Mouse (Mus musculus) forebrain, embryonic 11.5 days (tissue): Measurements from ENCODE around the gene Gm17545. TPM values are rescaled to one million over a fixed set of nuclear protein-coding genes. Genes with fewer than 3 reads are reported as not detected.
"Not testable (repeated sequence)": the region's sequence is repeated elsewhere in the genome, so short reads cannot be mapped to it uniquely, and the experiment has no call there.

Source experiments
- ATAC-seq: fragments of 200-750 bp; cut with Nextera tagmentation; replicated peaks from 2 replicates; pipeline ENCODE4 v1.8.0; 2017; ENCODE audit warnings: moderate TSS enrichment; ENCODE audit not compliant: low FRiP score
- DNase-seq: peaks from one replicate; pipeline ENCODE4 v3.0.0-alpha.2; 2017; ENCODE audit warnings: low spot score
- H3K27ac ChIP-seq: fragments of 300-500 bp; sonication (generic); 2 replicates; pipeline ENCODE4 v1.5.1; 2014; ENCODE audit warnings: low read depth, low read length
- H3K27me3 ChIP-seq: fragments of 300-500 bp; sonication (generic); 2 replicates; pipeline ENCODE4 v1.6.1; 2014; ENCODE audit warnings: mild to moderate bottlenecking, low read length, mixed read lengths; ENCODE audit not compliant: control insufficient read depth, insufficient read depth
- H3K36me3 ChIP-seq: fragments of 300-500 bp; sonication (generic); 2 replicates; pipeline ENCODE4 v1.6.1; 2014; ENCODE audit warnings: mild to moderate bottlenecking, low read length, moderate library complexity, mixed read lengths; ENCODE audit not compliant: control insufficient read depth, insufficient read depth
- H3K4me1 ChIP-seq: fragments of 300-500 bp; sonication (generic); replicated peaks from 2 replicates; pipeline ENCODE4 v1.6.1; 2014; ENCODE audit warnings: low read length, mixed read lengths; ENCODE audit not compliant: control insufficient read depth, insufficient read depth
- H3K4me2 ChIP-seq: fragments of 300-500 bp; sonication (generic); 2 replicates; pipeline ENCODE4 v1.6.1; 2014; ENCODE audit warnings: low read depth, mild to moderate bottlenecking, low read length, moderate library complexity, mixed read lengths; ENCODE audit not compliant: severe bottlenecking
- H3K4me3 ChIP-seq: fragments of 300-500 bp; sonication (generic); 2 replicates; pipeline ENCODE4 v1.5.1; 2014; ENCODE audit warnings: low read depth, low read length
- H3K9ac ChIP-seq: fragments of 300-500 bp; sonication (generic); 2 replicates; pipeline ENCODE4 v1.6.1; 2014; ENCODE audit warnings: low read length
- H3K9me3 ChIP-seq: fragments of 300-500 bp; sonication (generic); 2 replicates; pipeline ENCODE4 v1.6.1; 2016; ENCODE audit warnings: low read length, mixed read lengths; ENCODE audit not compliant: control insufficient read depth
- WGBS: fragments of 180-500 bp; shearing (Covaris S2); extraction: QIAGEN DNeasy Blood & Tissue Kit; methylation state at CpG from one replicate; pipeline ENCODE4 v1.1.7; 2014; 5-methylcytosine and 5-hydroxymethylcytosine counted together
- polyA plus RNA-seq: library from polyadenylated mRNA; unstranded; fragments of >200 nt; fragmentation: Nextera tagmentation; extraction: Ambion mirVana; gene quantifications from 2 replicates; pipeline ENCODE4 v1.2.1, GENCODE M21; 2014

Gm17545 gene
- polyA plus RNA-seq = not detected in 2 replicates

GRCm38 (mm10) chr9:22453990-22454389, at the start of gene Gm17545:
TSS of gene Gm17545 (plus strand) at chr9:22454290.
- not testable (repeated sequence) for H3K4me3 ChIP-seq, ATAC-seq, H3K27me3 ChIP-seq, H3K4me2 ChIP-seq, H3K9ac ChIP-seq, H3K27ac ChIP-seq, H3K9me3 ChIP-seq, DNase-seq, H3K36me3 ChIP-seq, H3K4me1 ChIP-seq
- 93% methylated on average over 8 of the region's 8 CpGs for WGBS

- Histone ChIP-seq H3K4me2 (no peak overlapping the region), H3K9ac (no peak overlapping the region), H3K4me3 (no peak overlapping the region), H3K27ac (no peak overlapping the region), H3K36me3 (no peaks in the 10 kb centered on the region), H3K27me3 (no peaks in the 10 kb centered on the region), H3K4me1 (no peaks in the 10 kb centered on the region), H3K9me3 (no peaks in the 10 kb centered on the region)
- no peak for DNase-seq
- ATAC-seq = no peak
- WGBS = 85% methylated on average over 3 of the region's 3 CpGs
These were observed 48.7 kb upstream of the Gm17545 start for GRCm38 (mm10) chr9:22405414-22405813.

- not testable (repeated sequence) for ATAC-seq
These were observed 46.5 kb upstream of the Gm17545 start for GRCm38 (mm10) chr9:22407633-22408032.

GRCm38 (mm10) chr9:22408344-22408743, 45.7 kb upstream of the Gm17545 start:
- DNase-seq, H3K9ac ChIP-seq: not testable (repeated sequence)

More at GRCm38 (mm10) chr9:22407633-22408032, 46.5 kb upstream of the Gm17545 start:
- H3K9ac ChIP-seq, H3K27ac ChIP-seq, H3K9me3 ChIP-seq, H3K4me1 ChIP-seq, H3K36me3 ChIP-seq, H3K4me2 ChIP-seq, H3K27me3 ChIP-seq, H3K4me3 ChIP-seq, DNase-seq: not testable (repeated sequence)
- WGBS = 89% methylated on average over 4 of the region's 4 CpGs

GRCm38 (mm10) chr9:22409501-22409900, 44.6 kb upstream of the Gm17545 start:
- H3K27ac ChIP-seq = no peak overlapping the region
- no peaks in the 10 kb centered on the region for H3K9me3 ChIP-seq
- no peaks in the 10 kb centered on the region for H3K27me3 ChIP-seq
- H3K4me3 ChIP-seq = no peak overlapping the region
- H3K4me1 ChIP-seq = no peaks in the 10 kb centered on the region
- no peaks in the 10 kb centered on the region for H3K36me3 ChIP-seq
- no peak for DNase-seq
- H3K9ac ChIP-seq = no peak overlapping the region
- H3K4me2 ChIP-seq = no peak overlapping the region
- WGBS = 74% methylated on average over 7 of the region's 7 CpGs
- no peak for ATAC-seq

More at GRCm38 (mm10) chr9:22408344-22408743, 45.7 kb upstream of the Gm17545 start:
- not testable (repeated sequence) for H3K4me2 ChIP-seq, H3K4me1 ChIP-seq, ATAC-seq, H3K27me3 ChIP-seq, H3K27ac ChIP-seq, H3K4me3 ChIP-seq, H3K9me3 ChIP-seq, H3K36me3 ChIP-seq
- 39% methylated on average over 4 of the region's 4 CpGs for WGBS

DNA sequence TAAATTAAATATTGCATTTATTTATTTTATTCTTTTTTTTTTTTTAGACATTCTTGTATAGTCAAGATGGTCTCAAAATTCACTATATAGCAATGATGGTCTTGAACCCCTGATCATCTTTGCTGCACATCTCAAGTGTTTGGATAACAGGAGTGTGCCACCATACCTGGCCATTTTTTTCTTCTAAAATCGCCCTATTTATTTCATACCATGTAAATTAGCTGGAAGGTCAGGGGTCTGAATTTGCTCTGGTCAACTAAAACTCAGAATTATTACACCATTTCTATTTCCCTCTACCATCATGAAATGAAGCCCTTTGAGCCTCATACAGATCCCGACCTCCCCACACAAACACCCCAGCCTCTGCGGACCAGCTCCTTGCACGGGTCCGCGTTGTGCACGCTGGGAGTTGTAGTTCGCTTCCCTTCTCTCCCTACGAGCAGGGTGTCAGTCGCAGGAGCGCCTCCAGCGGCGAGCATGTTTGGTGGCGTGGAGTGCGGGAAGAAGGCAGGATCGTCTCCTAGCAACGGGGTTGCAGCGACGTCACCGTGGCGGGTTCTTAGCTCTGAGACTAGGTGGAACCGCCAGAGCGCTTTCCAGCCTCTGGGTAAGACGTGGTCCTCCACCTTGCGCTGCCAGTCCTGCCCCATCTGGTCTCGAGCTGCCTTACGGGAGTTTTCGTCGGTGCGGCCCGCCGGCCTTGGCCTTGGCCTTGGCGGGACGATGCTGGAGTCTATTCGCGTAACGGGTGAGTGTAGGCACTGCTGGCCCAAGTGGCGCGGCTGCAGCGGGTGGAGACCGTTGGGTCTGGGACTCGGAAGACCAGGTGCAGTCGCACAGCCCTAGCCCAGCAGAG, 42.9 kb upstream of the Gm17545 start, which contains the start of gene 9530077C05Rik:
TSS of gene 9530077C05Rik (plus strand) at position 512 of the 856 bp plus-strand sequence.
- H3K27me3 ChIP-seq = no peaks in the 10 kb centered on the region
- under 1% methylated on average over 43 of the region's 43 CpGs for WGBS
- peak within 1 kb of the TSS; percentile 59 for H3K4me2 ChIP-seq
- DNase-seq (peak; percentile 97), ATAC-seq (peak; percentile 99)
- no peaks in the 10 kb centered on the region for H3K36me3 ChIP-seq
- H3K9ac ChIP-seq = peak within 1 kb of the TSS; percentile 72
- no peaks in the 10 kb centered on the region for H3K9me3 ChIP-seq
- peak within 1 kb of the TSS; percentile 57 for H3K4me3 ChIP-seq
- H3K4me1 ChIP-seq = no peaks in the 10 kb centered on the region
- no peak within 1 kb of the TSS for H3K27ac ChIP-seq

- Histone ChIP-seq H3K27ac (no peak overlapping the region), H3K4me2 (no peak overlapping the region), H3K4me1 (no peaks in the 10 kb centered on the region), H3K9me3 (no peaks in the 10 kb centered on the region), H3K9ac (no peak overlapping the region), H3K4me3 (no peak overlapping the region), H3K36me3 (no peaks in the 10 kb centered on the region), H3K27me3 (no peaks in the 10 kb centered on the region)
- ATAC-seq (no peak), DNase-seq (no peak)
- 70% methylated on average over 3 of the region's 3 CpGs for WGBS
These were observed 37.9 kb upstream of the Gm17545 start for GRCm38 (mm10) chr9:22416187-22416586.

DNA sequence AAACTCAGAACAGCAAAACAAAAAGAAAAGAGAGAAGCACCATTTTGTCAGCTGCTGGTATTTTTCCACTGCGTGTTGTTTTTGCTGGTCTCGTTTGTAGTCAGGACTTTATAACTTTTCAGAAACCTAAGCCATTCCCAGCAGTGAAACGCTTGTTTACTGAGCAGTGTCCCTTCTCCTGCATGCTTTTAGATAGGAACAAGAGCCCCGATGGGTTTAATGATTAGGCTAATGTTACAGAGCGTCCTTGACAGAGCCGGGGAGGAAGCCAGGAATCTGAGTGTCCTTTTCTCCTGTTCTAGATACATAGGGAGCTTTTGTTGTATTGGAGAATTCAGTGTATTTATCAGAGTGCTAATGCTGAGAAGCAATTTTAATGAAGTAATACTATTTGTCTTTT, 36.5 kb upstream of the Gm17545 start:
- H3K4me2 ChIP-seq = no peak overlapping the region
- no peaks in the 10 kb centered on the region for H3K9me3 ChIP-seq
- no peak overlapping the region for H3K27ac ChIP-seq
- no peak overlapping the region for H3K9ac ChIP-seq
- no peak for ATAC-seq
- no peaks in the 10 kb centered on the region for H3K4me1 ChIP-seq
- no peak overlapping the region for H3K4me3 ChIP-seq
- H3K36me3 ChIP-seq = no peaks in the 10 kb centered on the region
- no peaks in the 10 kb centered on the region for H3K27me3 ChIP-seq
- WGBS = 60% methylated on average over 6 of the region's 6 CpGs
- no peak for DNase-seq

GRCm38 (mm10) chr9:22419877-22420276, 34.2 kb upstream of the Gm17545 start:
- H3K27ac ChIP-seq = no peak overlapping the region
- no peak for ATAC-seq

More at GRCm38 (mm10) chr9:22419877-22420276, 34.2 kb upstream of the Gm17545 start:
- no peak overlapping the region for H3K9ac ChIP-seq
- no peak overlapping the region for H3K4me2 ChIP-seq
- no peak overlapping the region for H3K4me3 ChIP-seq
- no peak for DNase-seq
- no peaks in the 10 kb centered on the region for H3K9me3 ChIP-seq
- H3K36me3 ChIP-seq = no peaks in the 10 kb centered on the region
- H3K4me1 ChIP-seq = no peaks in the 10 kb centered on the region
- H3K27me3 ChIP-seq = no peaks in the 10 kb centered on the region
- 82% methylated on average over 3 of the region's 3 CpGs for WGBS
